Mouse (Mus musculus) heart, postnatal 25 days (tissue): ENCODE results near the gene Pld1. TPM values are rescaled to one million over a fixed set of nuclear protein-coding genes. Genes with fewer than 3 reads are reported as not detected.

Experiments
- DNase-seq: peaks from one replicate; pipeline ENCODE4 v3.0.0; 2022; ENCODE audit warnings: low spot score
- intact Hi-C: fragments of 180-260 bp; cut with DNase I; formaldehyde crosslinking; loops from one replicate; pipeline ENCODE4 v1.15.1; 2025
- total RNA-seq, 2 experiments: library from RNA; stranded (reverse); gene quantifications; 2 replicates each; pipeline ENCODE4 v1.2.3; 2021

Gene Pld1
- total RNA-seq, 2 experiments from 2014 or later, result 12.5 to 13.5 TPM

GRCm38 (mm10) chr3:28034707-28035333, 96.3 kb downstream of the Pld1 start:
- no peak for DNase-seq
- intact Hi-C loops, result loop anchor here (5.0 kb wide), 1 partner anchor 53 kb away; no protein-coding TSS in a partner anchor

GRCm38 (mm10) chr3:28037320-28037932, 98.9 kb downstream of the Pld1 start:
- intact Hi-C loops, result loop anchor here (5.0 kb wide), 1 partner anchor 55 kb away; no protein-coding TSS in a partner anchor
- DNase-seq, result no peak

- intact Hi-C loops, result loop anchor here (5.0 kb wide), 1 partner anchor 56 kb away; no protein-coding TSS in a partner anchor
- no peak for DNase-seq
These were observed 99.6 kb downstream of the Pld1 start for GRCm38 (mm10) chr3:28038106-28038505.

GRCm38 (mm10) chr3:28039760-28040159, 101.3 kb downstream of the Pld1 start:
- DNase-seq, result peak; percentile 16
- intact Hi-C loops, result loop anchor here (5.0 kb wide), 1 partner anchor 57 kb away; no protein-coding TSS in a partner anchor

DNA sequence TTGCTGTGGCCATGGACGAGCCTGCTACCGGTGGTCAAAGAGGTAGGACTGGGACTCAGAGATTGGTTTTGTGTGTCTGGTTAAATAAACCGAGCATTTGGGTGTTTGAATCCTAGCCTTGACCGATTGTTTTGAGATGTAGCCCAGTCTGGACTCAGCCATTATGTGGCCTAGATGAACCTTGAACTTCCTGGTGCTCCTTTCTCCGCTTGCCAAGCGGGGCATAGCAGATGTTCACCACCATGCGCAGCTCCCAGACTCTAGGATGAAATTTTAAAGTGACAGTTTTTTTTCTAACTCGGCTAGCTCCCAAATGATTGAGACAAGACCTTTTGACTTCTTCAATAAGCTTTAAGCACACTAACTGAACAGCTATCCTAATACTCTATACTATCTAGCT, 102.7 kb downstream of the Pld1 start:
- intact Hi-C loops, result no loop called here
- no peak for DNase-seq

- DNase-seq, result no peak
- intact Hi-C loops, result no loop called here
These were observed 103.9 kb downstream of the Pld1 start for GRCm38 (mm10) chr3:28042366-28042765.

DNA sequence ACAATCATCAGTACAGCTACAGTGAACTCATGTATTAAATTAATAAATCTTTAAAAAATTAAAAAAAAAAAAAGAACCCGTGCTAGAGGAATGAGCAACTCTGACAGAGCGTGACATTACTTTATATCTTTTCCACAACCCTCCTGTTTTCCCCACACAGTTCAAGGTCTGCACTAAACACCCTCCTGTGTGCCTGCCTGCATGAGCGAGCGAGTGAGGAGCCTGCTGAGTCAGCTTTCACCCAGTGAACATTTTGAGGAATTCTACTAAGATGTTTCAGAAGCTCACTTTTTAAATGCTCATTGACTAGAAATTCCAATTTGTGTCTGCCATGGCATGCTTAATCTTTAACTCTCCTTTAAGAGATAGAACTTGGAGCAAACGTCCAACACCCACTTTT, 109.1 kb downstream of the Pld1 start:
- intact Hi-C loops, result no loop called here
- DNase-seq, result no peak

DNA sequence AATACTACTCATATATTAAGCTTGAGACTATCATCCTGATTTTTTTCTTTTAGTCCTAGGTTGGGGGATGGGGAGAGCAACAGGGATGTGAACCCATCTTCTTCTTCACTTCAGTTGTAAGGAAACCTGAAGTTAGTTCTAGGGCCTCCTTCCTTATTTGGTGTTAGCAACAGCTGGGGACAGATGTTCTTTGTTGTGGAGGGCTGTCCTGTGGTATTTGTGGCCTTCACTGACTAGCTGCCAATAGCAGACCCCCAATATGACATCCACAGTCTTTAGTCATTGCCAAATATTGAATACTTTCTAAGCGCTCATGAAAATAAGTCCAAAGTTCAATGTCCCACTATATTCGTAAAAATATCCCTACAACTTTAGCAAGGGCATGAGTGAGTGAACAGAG, 111.0 kb downstream of the Pld1 start:
- DNase-seq, result no peak
- intact Hi-C loops, result no loop called here

- DNase-seq, result no peak
- intact Hi-C loops, result no loop called here
These were observed 114.6 kb downstream of the Pld1 start for GRCm38 (mm10) chr3:28053076-28053475.

DNA sequence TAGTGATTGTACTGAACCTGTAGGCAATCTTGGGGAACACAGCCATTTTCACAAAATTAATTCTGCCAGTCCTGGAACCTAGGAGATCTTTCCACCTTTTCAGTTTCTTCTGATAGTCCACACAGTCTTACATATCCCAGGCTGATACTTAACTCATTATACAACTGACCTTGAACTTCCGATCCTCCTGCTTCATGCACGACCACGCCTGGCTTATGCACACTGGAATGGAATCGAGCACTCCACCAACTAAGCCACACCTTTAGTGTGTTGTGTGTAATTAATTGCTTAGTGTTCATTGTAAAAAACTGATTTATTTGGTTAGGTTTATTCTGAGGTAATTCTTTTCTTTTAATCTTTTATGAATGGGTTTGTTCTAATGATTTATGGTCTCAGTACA, 122.2 kb downstream of the Pld1 start:
- DNase-seq, result no peak
- intact Hi-C loops, result no loop called here

DNA sequence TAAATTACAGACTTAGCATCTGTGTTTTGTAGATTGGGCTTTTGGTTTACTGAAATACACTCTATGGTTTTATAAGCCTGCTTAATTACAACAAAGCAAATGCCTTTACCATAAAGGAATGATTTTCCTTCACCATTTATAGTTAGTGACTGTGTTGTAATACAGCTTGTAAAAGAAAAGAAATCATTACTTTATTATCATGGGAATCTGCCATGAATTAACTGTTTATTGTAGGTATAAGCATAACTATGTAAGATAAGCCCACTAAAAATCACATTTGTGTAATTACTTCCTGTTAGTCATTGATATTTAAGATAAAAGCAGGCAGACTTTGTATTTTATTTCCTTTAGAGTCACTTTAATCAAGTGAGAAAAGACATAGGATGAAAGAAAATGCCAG, 122.7 kb downstream of the Pld1 start:
- intact Hi-C loops, result no loop called here

GRCm38 (mm10) chr3:28079211-28079610, 140.7 kb downstream of the Pld1 start:
- intact Hi-C loops, result no loop called here
- no peak for DNase-seq

More for the DNA sequence above, 122.7 kb downstream of the Pld1 start:
- DNase-seq, result no peak

DNA sequence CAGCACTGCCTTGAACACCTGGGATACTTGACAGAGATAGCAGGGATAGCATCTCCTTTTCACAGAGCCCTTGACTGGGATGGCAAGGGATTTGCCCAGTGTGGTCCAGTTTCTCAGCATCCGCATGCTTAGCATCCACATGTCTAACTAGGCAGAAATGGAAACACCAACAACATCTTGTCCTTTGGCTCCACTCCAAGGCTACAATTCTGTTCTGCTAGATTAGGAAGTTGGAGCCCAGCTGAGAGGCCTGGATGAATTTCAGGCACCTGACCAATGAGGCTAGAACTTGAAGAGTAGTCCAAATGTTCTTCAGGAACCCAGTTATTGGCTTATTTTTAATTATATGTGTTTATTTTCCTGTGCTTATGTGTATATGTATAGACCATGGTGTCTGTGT, 141.6 kb downstream of the Pld1 start:
- DNase-seq, result peak; percentile 11
- intact Hi-C loops, result no loop called here

GRCm38 (mm10) chr3:28081012-28081411, 142.5 kb downstream of the Pld1 start:
- no peak for DNase-seq
- intact Hi-C loops, result no loop called here

DNA sequence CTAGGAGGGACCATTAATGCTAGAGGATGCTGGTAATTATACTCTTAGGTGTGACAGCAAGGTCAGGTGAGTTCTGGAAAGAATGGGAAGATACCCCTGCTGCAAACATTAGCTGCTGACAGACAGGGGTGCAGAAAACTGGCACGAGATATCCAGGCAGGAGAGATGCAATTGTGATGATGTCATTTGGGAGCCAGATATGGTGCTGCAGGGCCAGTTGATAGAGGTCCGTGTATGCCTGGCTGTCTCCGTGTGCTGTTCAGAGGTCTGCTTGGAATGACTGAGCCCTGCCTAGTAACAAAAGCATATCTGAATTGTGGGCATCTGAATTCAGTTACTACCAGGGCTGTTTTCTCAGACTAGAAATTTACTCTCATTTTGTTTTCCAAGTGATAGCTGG, 144.7 kb downstream of the Pld1 start:
- intact Hi-C loops, result no loop called here
- DNase-seq, result no peak

GRCm38 (mm10) chr3:28084281-28084680, 145.8 kb downstream of the Pld1 start:
- no peak for DNase-seq
- intact Hi-C loops, result no loop called here

DNA sequence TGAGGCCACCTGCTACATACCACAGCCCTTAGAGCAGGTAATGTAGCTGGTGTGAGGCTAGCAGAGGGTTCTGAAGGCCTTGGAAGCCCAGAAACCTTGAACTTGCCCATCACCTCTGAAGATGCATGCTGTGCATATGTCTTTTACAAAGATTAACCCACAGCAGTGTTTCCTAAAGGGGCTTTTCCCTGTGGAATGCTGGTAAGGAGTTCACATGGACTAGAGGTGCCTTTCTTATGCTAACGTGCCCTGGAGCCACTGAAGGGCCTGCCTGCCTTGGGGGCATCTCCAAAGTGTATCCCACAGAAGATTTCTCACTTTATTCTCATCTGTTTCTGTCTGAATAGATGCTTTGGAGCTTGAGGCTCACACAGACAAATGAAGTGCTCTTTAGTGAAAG, 152.8 kb downstream of the Pld1 start:
- intact Hi-C loops, result no loop called here
- DNase-seq, result no peak

GRCm38 (mm10) chr3:28091741-28092140, 153.2 kb downstream of the Pld1 start:
- intact Hi-C loops, result no loop called here
- no peak for DNase-seq

DNA sequence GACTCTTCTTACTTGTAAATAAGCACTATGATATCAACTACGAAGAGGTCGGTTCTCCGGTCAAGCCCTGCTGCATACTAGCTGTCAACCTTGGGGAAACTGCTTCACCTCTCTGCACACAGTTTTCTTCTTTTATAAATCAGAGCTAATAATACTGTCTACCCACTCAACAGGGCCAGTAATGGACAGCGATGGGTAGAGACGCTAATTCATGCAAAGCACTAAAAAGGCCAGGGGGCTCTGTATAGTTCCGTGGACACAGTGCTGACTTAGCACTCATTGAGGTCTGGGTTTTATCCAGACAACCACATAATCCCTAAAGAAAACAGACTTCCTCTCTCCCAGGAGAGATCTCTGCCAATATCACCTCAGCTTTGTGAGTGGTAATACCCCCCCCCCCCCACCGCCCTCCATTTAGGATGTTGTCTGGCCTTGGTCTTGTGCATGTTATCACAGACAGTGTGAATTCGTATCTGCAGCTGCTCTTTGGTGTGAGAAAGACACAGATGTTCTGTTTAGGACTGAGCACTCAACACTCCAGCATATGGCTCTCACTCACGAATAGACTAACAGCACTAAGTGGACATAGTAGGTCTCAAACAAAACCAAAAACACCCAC, 155.3 kb downstream of the Pld1 start:
- intact Hi-C loops, result no loop called here
- no peak for DNase-seq

GRCm38 (mm10) chr3:28095451-28095850, 157.0 kb downstream of the Pld1 start:
- DNase-seq, result no peak
- intact Hi-C loops, result no loop called here

- DNase-seq, result no peak
- intact Hi-C loops, result no loop called here
These were observed 160.7 kb downstream of the Pld1 start for GRCm38 (mm10) chr3:28099175-28099574.
